Mouse (Mus musculus) MEL (cell line): ENCODE measurements around the gene Tsc22d3. TPM values are rescaled to one million over a fixed set of nuclear protein-coding genes. Genes with fewer than 3 reads are reported as not detected.
A peak's percentile ranks its signal among the peaks of the same experiment; 100 is the strongest.

ENCODE experiments used
- DNase-seq: peaks from one replicate; pipeline ENCODE4 v3.0.0; 2011; ENCODE audit warnings: low read depth, low spot score
- H3K27ac ChIP-seq: 2 replicates; pipeline ENCODE4 v1.5.1; 2012; ENCODE audit warnings: low read depth, mild to moderate bottlenecking, control low read depth, low read length, moderate library complexity; ENCODE audit not compliant: control insufficient read depth
- H3K27me3 ChIP-seq, 2 experiments: fragments of 150-350 bp in 1 of 2; sonication (generic) in 1 of 2; 2 replicates each; pipeline ENCODE4 v1.6.1; 2012; ENCODE audit warnings: low read length in 2 of 2, mild to moderate bottlenecking in 2 of 2, improper control_type of control experiment in 1 of 2, moderate library complexity in 1 of 2; ENCODE audit not compliant: insufficient read depth in 2 of 2, control insufficient read depth in 1 of 2
- H3K36me3 ChIP-seq, 2 experiments: 2 replicates each; pipeline ENCODE4 v1.6.1; 2012 to 2014; ENCODE audit warnings: low read length in 2 of 2, improper control_type of control experiment in 1 of 2, inconsistent platforms in 1 of 2, mild to moderate bottlenecking in 1 of 2; ENCODE audit not compliant: insufficient read depth in 2 of 2, control insufficient read depth in 1 of 2
- H3K4me1 ChIP-seq, 2 experiments: fragments of 150-350 bp in 1 of 2; sonication (generic) in 1 of 2; 2 replicates each; pipeline ENCODE4 v1.6.1; 2012; ENCODE audit warnings: low read length in 2 of 2, improper control_type of control experiment in 1 of 2, mild to moderate bottlenecking in 1 of 2; ENCODE audit not compliant: insufficient read depth in 2 of 2, control insufficient read depth in 1 of 2
- H3K4me3 ChIP-seq, 2 experiments: fragments of 150-350 bp in 1 of 2; sonication (generic) in 1 of 2; 2 replicates each; pipeline ENCODE4 v1.5.1; 2012; ENCODE audit warnings: low read depth in 2 of 2, low read length in 2 of 2, mild to moderate bottlenecking in 2 of 2, moderate library complexity in 2 of 2, control low read depth in 1 of 2, improper control_type of control experiment in 1 of 2; ENCODE audit not compliant: control insufficient read depth in 1 of 2, insufficient read depth in 1 of 2
- H3K79me2 ChIP-seq: 2 replicates; pipeline ENCODE4 v1.6.1; 2012; ENCODE audit warnings: mild to moderate bottlenecking, low read length, moderate library complexity; ENCODE audit not compliant: control insufficient read depth, poor library complexity, insufficient read depth
- H3K9ac ChIP-seq: 2 replicates; pipeline ENCODE4 v1.6.1; 2012; ENCODE audit warnings: low read depth, mild to moderate bottlenecking, control low read depth, low read length, moderate library complexity; ENCODE audit not compliant: control insufficient read depth, poor library complexity, severe bottlenecking
- H3K9me3 ChIP-seq: fragments of 150-350 bp; sonication (generic); replicated peaks from 2 replicates; pipeline ENCODE4 v1.6.1; 2012; ENCODE audit warnings: mild to moderate bottlenecking, low read length, improper control_type of control experiment, moderate library complexity; ENCODE audit not compliant: insufficient read depth
- BHLHE40 ChIP-seq: IDR thresholded peaks from 2 replicates; pipeline ENCODE4 v1.6.1; 2012; ENCODE audit warnings: low read depth, mild to moderate bottlenecking, inconsistent platforms, low read length, improper control_type of control experiment, borderline replicate concordance
- CHD2 ChIP-seq: IDR thresholded peaks from 2 replicates; pipeline ENCODE4 v1.6.1; 2011; ENCODE audit warnings: low read length, improper control_type of control experiment
- ETS1 ChIP-seq: IDR thresholded peaks from 2 replicates; pipeline ENCODE4 v1.6.1; 2012; ENCODE audit warnings: low read depth, mild to moderate bottlenecking, inconsistent platforms, low read length, improper control_type of control experiment, moderate library complexity
- GABPA ChIP-seq: IDR thresholded peaks from 2 replicates; pipeline ENCODE4 v1.6.1; 2012; ENCODE audit warnings: low read depth, mild to moderate bottlenecking, inconsistent platforms, low read length, improper control_type of control experiment, moderate library complexity
- GATA1 ChIP-seq: IDR thresholded peaks from 2 replicates; pipeline ENCODE4 v1.6.1; 2011; ENCODE audit warnings: low read depth, low read length, improper control_type of control experiment
- JUND ChIP-seq: IDR thresholded peaks from 2 replicates; pipeline ENCODE4 v1.6.1; 2011; ENCODE audit warnings: low read depth, mild to moderate bottlenecking, improper control_type of control experiment, low read length
- KAT2A ChIP-seq: conservative IDR thresholded peaks from 2 replicates; pipeline ENCODE4 v1.6.1; 2012; ENCODE audit warnings: low read depth, low read length, improper control_type of control experiment, inconsistent platforms
- MAFK ChIP-seq: IDR thresholded peaks from 2 replicates; pipeline ENCODE4 v1.6.1; 2011; ENCODE audit warnings: low read depth, mild to moderate bottlenecking, low read length, improper control_type of control experiment, borderline replicate concordance
- MAX ChIP-seq: IDR thresholded peaks from 2 replicates; pipeline ENCODE4 v1.6.1; 2011; ENCODE audit warnings: low read length, improper control_type of control experiment
- MAZ ChIP-seq: IDR thresholded peaks from 2 replicates; pipeline ENCODE4 v1.6.1; 2012; ENCODE audit warnings: low read depth, mild to moderate bottlenecking, inconsistent platforms, low read length, improper control_type of control experiment
- MEF2A ChIP-seq: IDR thresholded peaks from 2 replicates; pipeline ENCODE4 v1.6.1; 2014; ENCODE audit warnings: low read depth, mild to moderate bottlenecking, inconsistent platforms, low read length, improper control_type of control experiment; ENCODE audit not compliant: poor library complexity, insufficient replicate concordance, severe bottlenecking; ENCODE audit errors: extremely low read depth
- MYC ChIP-seq: IDR thresholded peaks from 2 replicates; pipeline ENCODE4 v1.6.1; 2011; ENCODE audit warnings: low read depth, mild to moderate bottlenecking, low read length, improper control_type of control experiment, moderate library complexity
- NELFE ChIP-seq: IDR thresholded peaks from 2 replicates; pipeline ENCODE4 v1.6.1; 2011; ENCODE audit warnings: low read depth, low read length, improper control_type of control experiment
- POLR2A ChIP-seq, 2 experiments: IDR thresholded peaks; 2 replicates each; pipeline ENCODE4 v1.6.1; 2011 to 2012; ENCODE audit warnings: low read length in 2 of 2, mild to moderate bottlenecking in 2 of 2, control low read depth in 1 of 2, improper control_type of control experiment in 1 of 2, low read depth in 1 of 2, moderate library complexity in 1 of 2; ENCODE audit not compliant: control insufficient read depth in 1 of 2, insufficient read depth in 1 of 2, poor library complexity in 1 of 2
- RAD21 ChIP-seq: IDR thresholded peaks from 2 replicates; pipeline ENCODE4 v1.6.1; 2011; ENCODE audit warnings: mild to moderate bottlenecking, low read depth, low read length, improper control_type of control experiment
- RCOR1 ChIP-seq: IDR thresholded peaks from 2 replicates; pipeline ENCODE4 v1.6.1; 2012; ENCODE audit warnings: low read depth, mild to moderate bottlenecking, inconsistent platforms, low read length, improper control_type of control experiment
- SIN3A ChIP-seq: IDR thresholded peaks from 2 replicates; pipeline ENCODE4 v1.6.1; 2012; ENCODE audit warnings: low read length, improper control_type of control experiment, inconsistent platforms
- SMC3 ChIP-seq: IDR thresholded peaks from 2 replicates; pipeline ENCODE4 v1.6.1; 2011; ENCODE audit warnings: low read depth, low read length, improper control_type of control experiment
- TAL1 ChIP-seq: IDR thresholded peaks from 2 replicates; pipeline ENCODE4 v1.6.1; 2012; ENCODE audit warnings: mild to moderate bottlenecking, inconsistent platforms, low read length, moderate library complexity, mixed read lengths
- TBP ChIP-seq: IDR thresholded peaks from 2 replicates; pipeline ENCODE4 v1.8.0; 2011; ENCODE audit warnings: low read depth, low read length, improper control_type of control experiment
- TCF12 ChIP-seq: IDR thresholded peaks from 2 replicates; pipeline ENCODE4 v1.6.1; 2014; ENCODE audit warnings: low read depth, mild to moderate bottlenecking, inconsistent platforms, low read length, improper control_type of control experiment, moderate library complexity
- UBTF ChIP-seq: IDR thresholded peaks from 2 replicates; pipeline ENCODE4 v1.6.1; 2012; ENCODE audit warnings: low read depth, mild to moderate bottlenecking, inconsistent platforms, low read length, improper control_type of control experiment, moderate library complexity, borderline replicate concordance; ENCODE audit not compliant: insufficient read depth
- USF1 ChIP-seq: IDR thresholded peaks from 2 replicates; pipeline ENCODE4 v1.6.1; 2014; ENCODE audit warnings: low read depth, mild to moderate bottlenecking, inconsistent platforms, low read length, improper control_type of control experiment, moderate library complexity
- USF2 ChIP-seq, 2 experiments: IDR thresholded peaks; 2 replicates each; pipeline ENCODE4 v1.6.1; 2011 to 2012; ENCODE audit warnings: improper control_type of control experiment in 2 of 2, low read length in 2 of 2, borderline replicate concordance in 1 of 2, inconsistent platforms in 1 of 2, low read depth in 1 of 2, mild to moderate bottlenecking in 1 of 2; ENCODE audit not compliant: insufficient read depth in 1 of 2
- ZC3H11A ChIP-seq: IDR thresholded peaks from 2 replicates; pipeline ENCODE4 v1.6.1; 2012; ENCODE audit warnings: low read depth, mild to moderate bottlenecking, inconsistent platforms, low read length, improper control_type of control experiment
- ZKSCAN1 ChIP-seq: IDR thresholded peaks from 2 replicates; pipeline ENCODE4 v1.6.1; 2012; ENCODE audit warnings: low read depth, mild to moderate bottlenecking, inconsistent platforms, low read length, improper control_type of control experiment, moderate library complexity
- ZMIZ1 ChIP-seq: IDR thresholded peaks from 2 replicates; pipeline ENCODE4 v1.6.1; 2012; ENCODE audit warnings: low read depth, mild to moderate bottlenecking, inconsistent platforms, low read length, improper control_type of control experiment, moderate library complexity
- ZNF384 ChIP-seq: IDR thresholded peaks from 2 replicates; pipeline ENCODE4 v1.6.1; 2012; ENCODE audit warnings: low read depth, mild to moderate bottlenecking, inconsistent platforms, low read length, improper control_type of control experiment
- polyA plus RNA-seq, 2 experiments: library from polyadenylated mRNA; stranded (reverse) in 1 of 2; unstranded in 1 of 2; fragments of >175 nt in 1 of 2; fragments of >200 nt in 1 of 2; gene quantifications; 2 replicates each; pipeline versions ENCODE4 v1.2.1 to v1.2.4; 2012; ENCODE audit warnings: low replicate concordance in 2 of 2, low read depth in 1 of 2; ENCODE audit not compliant: insufficient read length in 2 of 2, insufficient read depth in 1 of 2, missing spikeins in 1 of 2
- total RNA-seq: library from RNA; depleted of rRNA; stranded (reverse); fragments of 300-350 nt; gene quantifications from 2 replicates; pipeline ENCODE4 v1.2.3, GENCODE M21; 2012

Tsc22d3 gene
- total and polyA plus RNA-seq, 3 experiments, result 29.5 to 32.7 TPM; not detected in 1

DNA sequence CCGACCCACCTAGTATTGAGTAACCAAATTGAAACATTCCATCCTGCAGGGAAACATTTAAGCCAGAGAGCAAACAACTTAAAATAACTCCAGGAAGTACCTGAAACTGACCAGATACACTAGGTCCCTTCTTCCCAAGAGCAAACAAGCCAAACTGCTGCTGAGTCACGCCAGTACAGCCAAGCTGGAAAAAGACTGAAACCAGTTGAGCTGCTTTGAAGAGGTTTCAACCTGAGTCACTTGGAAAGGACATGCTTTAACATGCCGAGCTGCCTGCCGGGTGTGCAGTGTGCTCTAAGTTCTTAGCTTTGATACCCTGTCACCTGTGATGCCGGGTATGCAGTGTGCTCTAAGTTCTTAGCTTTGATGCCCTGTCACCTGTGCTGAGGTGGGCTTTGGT is 37.6 kb upstream of the Tsc22d3 start:
- Histone ChIP-seq H3K27me3 (peaks cover 15 to 18% of the 10 kb centered on the region in 2 experiments), H3K36me3 (no peaks in the 10 kb centered on the region), H3K9me3 (no peaks in the 10 kb centered on the region), H3K4me1 (no peaks in the 10 kb centered on the region), H3K9ac (no peak overlapping the region), H3K4me3 (no peak overlapping the region), H3K27ac (no peak overlapping the region), H3K79me2 (no peaks in the 10 kb centered on the region)
- TF ChIP-seq ZC3H11A (no peak), POLR2A (IDR thresholded peaks at IDR 0.05; ENCODE audit: control insufficient read depth in 1 of 2, insufficient read depth in 1 of 2, low read depth in 1 of 2, low read length in 2 of 2, poor library complexity in 1 of 2) (no peak), ZKSCAN1 (no peak), ETS1 (no peak), RAD21 (no peak), MAFK (no peak), TBP (no peak)
- no peak for DNase-seq

DNA sequence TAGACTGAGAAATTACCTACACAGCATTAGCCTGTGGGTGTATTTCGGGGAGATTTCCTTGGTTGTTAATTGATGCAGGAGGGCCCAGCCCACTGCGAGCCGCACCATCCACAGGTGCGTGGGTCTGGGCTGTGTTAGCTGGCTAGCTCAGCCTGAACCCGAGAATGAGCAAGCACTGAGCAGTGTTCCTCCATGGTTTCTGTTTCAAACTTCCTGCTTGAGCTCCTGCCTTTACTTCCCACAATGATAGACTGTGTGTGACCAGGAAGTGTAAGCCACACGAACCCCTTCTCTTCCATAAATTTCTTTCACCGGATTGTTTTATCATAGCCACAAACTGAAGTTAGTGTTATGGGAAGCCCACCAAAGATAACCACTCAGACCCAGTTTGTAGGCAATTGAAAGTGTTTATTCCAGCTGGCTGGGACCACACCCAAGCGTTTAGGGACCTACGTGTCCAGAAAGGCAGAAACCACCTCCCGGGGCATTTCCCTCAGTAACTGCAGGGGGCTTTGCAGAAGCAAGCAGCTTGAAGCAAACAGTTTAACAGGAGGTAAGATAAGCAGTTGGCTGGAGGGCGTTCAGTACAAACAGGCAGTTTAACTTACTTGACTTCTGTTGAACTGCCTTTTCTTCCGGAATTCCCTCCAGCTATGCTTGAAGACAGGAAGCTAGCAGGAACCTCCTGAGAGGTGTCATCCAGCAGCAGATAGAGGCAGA is 24.6 kb upstream of the Tsc22d3 start:
- no peaks in the 10 kb centered on the region for H3K79me2 ChIP-seq
- H3K4me1 ChIP-seq, result peaks cover 0 to 15% of the 10 kb centered on the region in 2 experiments; a peak in 2 of 4 replicates
- no peaks in the 10 kb centered on the region for H3K9me3 ChIP-seq
- peak overlapping the region; percentile 66 for H3K9ac ChIP-seq
- peak overlapping the region; percentile 34 to 52 for H3K4me3 ChIP-seq
- no peaks in the 10 kb centered on the region for H3K27me3 ChIP-seq
- H3K36me3 ChIP-seq, result peaks cover 0 to 4% of the 10 kb centered on the region in 2 experiments; a peak in 1 of 4 replicates
- DNase-seq, result peak; percentile 87
- H3K27ac ChIP-seq, result peak overlapping the region; percentile 75
- TF ChIP-seq GATA1 (peak; percentile 56; the same call in 1 of the 2 replicates), UBTF (no peak), USF1 (no peak), RCOR1 (no peak), CHD2 (no peak), SMC3 (0 out of 2 replicates have a peak, but pooled peaks have one; percentile 13), POLR2A (IDR thresholded peaks at IDR 0.05; ENCODE audit: control insufficient read depth in 1 of 2, insufficient read depth in 1 of 2, low read depth in 1 of 2, low read length in 2 of 2, poor library complexity in 1 of 2) (no peak; a peak in 1 of 4 replicates), TAL1 (peak; percentile 14; the same call in 1 of the 2 replicates), SIN3A (peak; percentile 30; the same call in 1 of the 2 replicates), ZMIZ1 (no peak; the same call in 1 of the 2 replicates), RAD21 (no peak), ZNF384 (no peak), MYC (0 out of 2 replicates have a peak, but pooled peaks have one; percentile 35), TCF12 (peak; percentile 70), GABPA (no peak), MAX (peak; percentile 51; the same call in 1 of the 2 replicates), MAFK (no peak), MAZ (0 out of 2 replicates have a peak, but pooled peaks have one; percentile 40), BHLHE40 (no peak), KAT2A (no peak), ETS1 (peak; percentile 80), ZC3H11A (no peak), NELFE (peak; percentile 62), TBP (peak; percentile 71; the same call in 1 of the 2 replicates), USF2 (IDR thresholded peaks at IDR 0.05; ENCODE audit: borderline replicate concordance in 1 of 2, insufficient read depth in 1 of 2, low read depth in 1 of 2, low read length in 2 of 2) (no peak), MEF2A (no peak), JUND (no peak)
